Mouse (Mus musculus) layer of hippocampus, postnatal 25 days (tissue): ENCODE data around the gene Tspan32. TPM values are rescaled to one million over a fixed set of nuclear protein-coding genes. Genes with fewer than 3 reads are reported as not detected.

Source experiments
- DNase-seq, 2 experiments: peaks; one replicate each; pipeline ENCODE4 v3.0.0; 2022; ENCODE audit warnings: mixed read lengths in 2 of 2, low spot score in 1 of 2; ENCODE audit errors: extremely low spot score in 1 of 2
- total RNA-seq, 2 experiments: library from RNA; stranded (reverse); gene quantifications; 2 replicates each; pipeline ENCODE4 v1.2.3; 2021

Tspan32 gene
- total RNA-seq, 2 experiments from 2014 or later: not detected

- no peak for DNase-seq
Observed at GRCm38 (mm10) chr7:143031816-143032215, 27.0 kb downstream of the Tspan32 start.

DNA sequence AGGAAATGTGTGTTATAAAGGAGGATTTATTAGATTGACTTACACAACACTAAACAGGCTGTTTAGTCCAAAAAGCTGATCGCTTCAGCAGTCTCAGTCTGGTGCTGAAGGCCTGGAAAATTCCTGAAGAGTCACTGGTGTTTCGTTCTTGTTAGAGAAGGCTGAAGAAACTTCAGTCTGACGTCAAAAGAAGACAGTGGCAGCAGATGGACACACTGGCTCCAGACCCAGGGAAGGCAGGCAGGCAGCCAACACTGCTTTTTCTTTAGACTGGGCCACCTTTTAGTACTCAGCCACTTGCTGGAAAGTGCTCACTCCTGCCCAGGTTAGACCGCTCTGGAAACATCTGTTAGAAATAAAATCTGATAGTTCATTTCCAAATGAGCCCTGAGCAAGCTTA lies 28.7 kb downstream of the Tspan32 start:
- no peak for DNase-seq

GRCm38 (mm10) chr7:143034112-143034511 lies 29.3 kb downstream of the Tspan32 start:
- DNase-seq: no peak

DNA sequence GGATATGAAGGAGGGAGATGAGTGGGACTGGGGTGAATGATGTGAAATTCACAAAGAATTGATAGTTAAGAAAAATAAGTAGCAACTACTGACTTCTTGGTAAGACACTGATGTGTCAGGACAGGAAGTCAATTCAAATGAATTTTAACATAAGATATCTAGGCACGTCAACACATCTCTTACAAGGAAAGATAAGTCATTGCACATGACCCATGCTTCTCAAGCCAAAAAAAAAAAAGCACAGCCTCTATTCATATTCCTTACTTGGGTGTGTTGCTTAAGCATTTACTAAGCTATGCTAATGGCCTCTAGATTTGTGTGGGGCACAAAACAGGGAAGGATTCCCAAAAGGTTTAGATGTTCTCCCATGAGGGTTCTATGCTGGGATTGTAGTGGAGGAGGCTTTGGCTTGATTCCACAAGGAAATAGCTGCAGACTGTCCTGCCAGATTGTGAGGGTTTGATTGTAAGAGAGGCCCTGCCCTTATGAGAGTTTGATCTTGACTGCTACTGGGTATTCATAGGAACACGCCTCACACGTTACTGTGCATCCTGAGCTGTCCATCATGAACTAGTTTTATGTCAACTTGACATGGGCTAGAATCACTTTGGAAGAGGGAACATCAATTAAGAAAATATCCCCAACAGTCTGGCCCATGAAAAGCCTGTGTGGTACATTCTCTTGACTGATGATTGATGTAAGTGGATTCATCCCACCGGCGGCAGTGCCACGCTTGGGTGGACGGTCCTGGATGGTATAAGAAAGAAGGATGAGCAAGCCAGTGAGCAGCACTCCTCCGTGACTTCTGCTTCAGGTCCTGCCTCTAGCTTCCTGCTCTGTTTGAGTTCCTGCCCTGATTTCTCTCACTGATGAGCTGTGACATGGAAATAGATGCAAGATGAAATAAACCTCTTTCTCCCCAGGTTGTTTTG lies 29.9 kb downstream of the Tspan32 start:
- DNase-seq: no peak

GRCm38 (mm10) chr7:143036787-143037186 lies 31.9 kb downstream of the Tspan32 start:
- no peak for DNase-seq

DNA sequence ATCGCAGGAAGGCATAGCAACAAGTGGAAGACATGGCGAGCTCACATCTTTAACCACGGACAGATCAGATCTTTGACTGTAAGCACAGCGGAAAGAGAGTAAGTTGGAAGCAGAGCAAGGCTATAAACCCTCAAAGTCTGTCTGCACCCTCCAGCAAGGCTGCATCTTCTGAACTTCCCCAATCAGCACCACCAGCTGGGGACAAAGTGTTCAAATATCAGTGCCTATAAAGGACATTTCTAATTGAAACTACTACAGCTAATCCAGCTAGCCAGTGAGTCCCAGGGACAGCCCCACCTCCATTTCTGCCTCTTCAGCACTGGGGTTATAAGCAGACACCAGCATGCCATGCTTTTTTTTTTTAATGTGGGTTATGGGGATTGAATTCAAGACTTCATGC lies 32.5 kb downstream of the Tspan32 start:
- DNase-seq: no peak

- DNase-seq: no peak
Observed at GRCm38 (mm10) chr7:143038174-143038931, 33.5 kb downstream of the Tspan32 start.

- no peak for DNase-seq
Observed at GRCm38 (mm10) chr7:143040561-143040960, 35.7 kb downstream of the Tspan32 start.

- no peak for DNase-seq
Observed at GRCm38 (mm10) chr7:143041138-143041822, 36.4 kb downstream of the Tspan32 start.

GRCm38 (mm10) chr7:143042089-143042488 lies 37.2 kb downstream of the Tspan32 start:
- no peak for DNase-seq

GRCm38 (mm10) chr7:143042897-143043300 lies 38.1 kb downstream of the Tspan32 start:
- DNase-seq: no peak

- DNase-seq: no peak
Observed at GRCm38 (mm10) chr7:143044049-143044825, 39.4 kb downstream of the Tspan32 start.

GRCm38 (mm10) chr7:143044826-143045206 lies 40.0 kb downstream of the Tspan32 start:
- DNase-seq: no peak

DNA sequence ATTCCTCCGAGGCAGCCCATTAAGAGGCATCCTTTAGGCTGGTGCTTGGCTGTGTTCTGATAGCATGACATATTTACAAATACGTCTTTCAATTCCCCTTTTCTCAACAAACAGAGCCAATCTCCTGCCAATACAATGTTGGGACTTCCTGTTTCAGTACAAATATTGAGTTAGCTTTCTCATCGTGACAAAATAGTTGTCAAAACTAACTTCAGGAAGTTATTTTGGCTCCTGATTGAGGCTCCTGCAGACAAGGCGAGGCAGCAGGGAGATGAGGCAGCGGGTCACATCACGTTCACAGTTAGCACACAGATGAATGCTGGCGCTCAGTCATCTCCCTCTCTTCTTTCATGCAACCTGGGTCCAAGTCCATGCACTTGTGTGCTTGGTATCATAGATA lies 41.5 kb downstream of the Tspan32 start:
- no peak for DNase-seq

GRCm38 (mm10) chr7:143049331-143049730 lies 44.5 kb downstream of the Tspan32 start:
- no peak for DNase-seq

GRCm38 (mm10) chr7:143049841-143050816 lies 45.3 kb downstream of the Tspan32 start:
- DNase-seq: no peak

DNA sequence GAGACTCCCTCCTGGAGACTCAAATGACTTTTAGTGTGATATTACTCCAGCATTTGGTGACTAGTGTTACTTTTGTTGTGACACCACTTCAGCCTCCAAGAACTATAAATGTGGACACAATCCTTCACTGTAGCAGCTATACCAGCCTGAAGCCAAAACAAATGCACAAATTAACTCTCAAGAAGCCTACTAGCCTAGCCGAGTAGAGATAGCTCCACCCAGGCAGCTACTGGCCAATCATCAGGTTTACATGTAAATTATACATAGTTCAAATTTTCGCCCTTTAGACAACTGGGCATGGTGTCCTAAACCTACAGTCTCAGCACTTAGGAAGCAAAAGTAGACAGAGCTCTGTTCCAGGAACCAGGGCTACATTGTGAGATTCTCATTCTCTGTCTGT lies 46.5 kb downstream of the Tspan32 start:
- DNase-seq: no peak

GRCm38 (mm10) chr7:143052626-143053007 lies 47.8 kb downstream of the Tspan32 start, which contains the start of gene Cd81:
Cd81 (plus strand) TSS chr7:143052739.
- DNase-seq: peak; percentile 76 to 82
